Mouse (Mus musculus) myocyte (in vitro differentiated cells): ENCODE measurements around the gene Emc1.

Source experiments
- CEBPB ChIP-seq: IDR thresholded peaks from 2 replicates; pipeline ENCODE4 v1.6.1; 2011; ENCODE audit warnings: mild to moderate bottlenecking, moderate library complexity; ENCODE audit not compliant: poor library complexity, insufficient read depth, severe bottlenecking
- E2F4 ChIP-seq: IDR thresholded peaks from one replicate; pipeline ENCODE4 v1.6.1; 2011; ENCODE audit warnings: mild to moderate bottlenecking, control low read depth, moderate library complexity; ENCODE audit not compliant: insufficient read depth
- MAX ChIP-seq: IDR thresholded peaks from one replicate; pipeline ENCODE4 v1.6.1; 2011; ENCODE audit warnings: low read depth, mild to moderate bottlenecking, control low read depth
- MYOD1 ChIP-seq, 3 experiments: IDR thresholded peaks; one replicate each; pipeline ENCODE4 v1.6.1; 2011; ENCODE audit warnings: control low read depth in 2 of 3, low read depth in 2 of 3, mild to moderate bottlenecking in 2 of 3, moderate library complexity in 1 of 3; ENCODE audit not compliant: insufficient read length in 2 of 3, control insufficient read depth in 1 of 3
- MYOG ChIP-seq, 3 experiments: IDR thresholded peaks; one replicate each; pipeline ENCODE4 v1.6.1; 2011; ENCODE audit warnings: control low read depth in 2 of 3, low read depth in 2 of 3, mild to moderate bottlenecking in 2 of 3; ENCODE audit not compliant: insufficient read length in 2 of 3, control insufficient read depth in 1 of 3, insufficient read depth in 1 of 3
- POLR2A ChIP-seq: IDR thresholded peaks from one replicate; pipeline ENCODE4 v1.6.1; 2011; ENCODE audit warnings: low read depth, mild to moderate bottlenecking, control low read depth, moderate library complexity; ENCODE audit not compliant: insufficient read length
- POLR2AphosphoS2 ChIP-seq: IDR thresholded peaks from one replicate; pipeline ENCODE4 v1.6.1; 2011; ENCODE audit warnings: low read depth, control low read depth; ENCODE audit not compliant: insufficient read length
- REST ChIP-seq: IDR thresholded peaks from one replicate; pipeline ENCODE4 v1.6.1; 2011; ENCODE audit warnings: mild to moderate bottlenecking, control low read depth, moderate library complexity; ENCODE audit not compliant: insufficient read depth, insufficient read length
- SRF ChIP-seq: IDR thresholded peaks from one replicate; pipeline ENCODE4 v1.6.1; 2011; ENCODE audit warnings: low read depth; ENCODE audit not compliant: control insufficient read depth, insufficient read length
- TCF12 ChIP-seq: IDR thresholded peaks from one replicate; pipeline ENCODE4 v1.6.1; 2011; ENCODE audit warnings: mild to moderate bottlenecking, control low read depth; ENCODE audit not compliant: poor library complexity, insufficient read depth, severe bottlenecking
- USF1 ChIP-seq: IDR thresholded peaks from one replicate; pipeline ENCODE4 v1.6.1; 2011; ENCODE audit warnings: low read depth, mild to moderate bottlenecking, control low read depth, moderate library complexity

DNA sequence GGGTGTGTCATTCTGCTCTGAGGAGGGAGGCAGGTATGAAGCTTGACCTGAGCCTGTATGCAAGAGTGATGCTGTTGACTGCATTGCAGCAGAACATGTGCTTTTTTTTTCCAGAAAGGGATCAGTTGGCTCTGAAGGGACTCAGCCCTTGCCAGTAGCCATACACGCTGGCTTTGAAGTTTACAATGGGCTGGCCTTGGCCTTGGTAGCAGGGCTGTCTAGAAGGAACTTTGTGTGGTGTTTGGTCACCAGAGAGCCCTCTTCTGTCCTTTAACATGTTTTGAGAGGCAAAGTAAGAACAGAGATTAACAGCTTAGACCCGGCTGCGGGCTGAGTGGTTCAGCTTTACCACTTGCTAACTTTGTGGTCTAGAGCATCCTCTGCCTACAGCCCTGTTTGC lies 14.9 kb downstream of the Emc1 start:
- TF ChIP-seq POLR2A (no peak), MAX (no peak), USF1 (no peak), CEBPB (no peak), REST (no peak), TCF12 (no peak), E2F4 (no peak), SRF (no peak), MYOG (IDR thresholded peaks at IDR 0.05; ENCODE audit: control insufficient read depth in 1 of 3, insufficient read depth in 1 of 3, insufficient read length in 2 of 3, low read depth in 2 of 3) (no peak), MYOD1 (IDR thresholded peaks at IDR 0.05; ENCODE audit: control insufficient read depth in 1 of 3, insufficient read length in 2 of 3, low read depth in 2 of 3) (no peak), POLR2AphosphoS2 (no peak)
